Mouse (Mus musculus): ENCODE data around the gene Thoc7. TPM values are rescaled to one million over a fixed set of nuclear protein-coding genes. Genes with fewer than 3 reads are reported as not detected.
A peak's percentile ranks its signal among the peaks of the same experiment; 100 is the strongest.
"Not testable (repeated sequence)": the region's sequence is repeated elsewhere in the genome, so short reads cannot be mapped to it uniquely, and the experiment has no call there.

Thoc7 gene
- total RNA-seq (2021) = 133 and 139 TPM in 2 replicates
- long read RNA-seq, experiment 1, transcript Thoc7-201 (8 exons, 937 nt) = major isoform, 88 of 118 reads
- long read RNA-seq, experiment 1, partial matches to known transcripts = 7 of 118 reads
- long read RNA-seq, experiment 1, other reads (novel, unspliced or antisense) = 17 of 118 reads
- long read RNA-seq, experiment 2, transcript Thoc7-201 (8 exons, 937 nt) = major isoform, 60 of 90 reads
- long read RNA-seq, experiment 2, partial matches to known transcripts = 4 of 90 reads
- long read RNA-seq, experiment 2, other reads (novel, unspliced or antisense) = 18 of 90 reads

- DNase-seq = peak; percentile 67
Measured at GRCm38 (mm10) chr14:13961401-13962112, at the start of gene Thoc7, which contains the start of gene Atxn7. Thoc7 (minus strand) TSS chr14:13961852. Atxn7 (plus strand) TSS chr14:13961440.

GRCm38 (mm10) chr14:14009712-14010111 is 48.1 kb upstream of the Thoc7 start:
- peak; percentile 27 for DNase-seq

GRCm38 (mm10) chr14:14002771-14003170 is 41.1 kb upstream of the Thoc7 start:
- DNase-seq = no peak

- DNase-seq = peak; percentile 43
Measured at GRCm38 (mm10) chr14:13995206-13996097, 33.8 kb upstream of the Thoc7 start.

GRCm38 (mm10) chr14:13990741-13991140 is 29.1 kb upstream of the Thoc7 start:
- no peak for DNase-seq

GRCm38 (mm10) chr14:13988397-13988796 is 26.7 kb upstream of the Thoc7 start:
- DNase-seq = no peak

GRCm38 (mm10) chr14:13982174-13982573 is 20.5 kb upstream of the Thoc7 start:
- peak; percentile 52 for DNase-seq

- DNase-seq = peak; percentile 23
Measured at GRCm38 (mm10) chr14:13981286-13981685, 19.6 kb upstream of the Thoc7 start.

- DNase-seq = no peak
Measured at GRCm38 (mm10) chr14:13977498-13977897, 15.8 kb upstream of the Thoc7 start.

GRCm38 (mm10) chr14:13971644-13972234 is 10.1 kb upstream of the Thoc7 start:
- DNase-seq = no peak

- no peak for DNase-seq
Measured at GRCm38 (mm10) chr14:13970513-13970912, 8.9 kb upstream of the Thoc7 start.

- DNase-seq = no peak
Measured at GRCm38 (mm10) chr14:13968476-13968875, 6.8 kb upstream of the Thoc7 start.

GRCm38 (mm10) chr14:13967607-13968006 is 6.0 kb upstream of the Thoc7 start:
- peak; percentile 34 for DNase-seq

- no peak for DNase-seq
Measured at GRCm38 (mm10) chr14:13963527-13963926, 1.9 kb upstream of the Thoc7 start.

- DNase-seq = no peak
Measured at GRCm38 (mm10) chr14:13962476-13962875, 824 bp upstream of the Thoc7 start.

- peak; percentile 84 for DNase-seq
Measured at GRCm38 (mm10) chr14:13960482-13961325, 948 bp downstream of the Thoc7 start.

GRCm38 (mm10) chr14:13960079-13960478 is 1.6 kb downstream of the Thoc7 start:
- peak; percentile 68 for DNase-seq

GRCm38 (mm10) chr14:13952151-13952550 is 9.5 kb downstream of the Thoc7 start:
- DNase-seq = not testable (repeated sequence)

- DNase-seq = peak; percentile 49
Measured at GRCm38 (mm10) chr14:13950401-13950800, 11.3 kb downstream of the Thoc7 start.

- no peak for DNase-seq
Measured at GRCm38 (mm10) chr14:13948345-13948744, 13.3 kb downstream of the Thoc7 start.

GRCm38 (mm10) chr14:13944686-13945085 is 17.0 kb downstream of the Thoc7 start:
- no peak for DNase-seq

All from adrenal gland, postnatal 14 days (tissue).